Mouse (Mus musculus): ENCODE measurements around the gene Eif3l.

DNA sequence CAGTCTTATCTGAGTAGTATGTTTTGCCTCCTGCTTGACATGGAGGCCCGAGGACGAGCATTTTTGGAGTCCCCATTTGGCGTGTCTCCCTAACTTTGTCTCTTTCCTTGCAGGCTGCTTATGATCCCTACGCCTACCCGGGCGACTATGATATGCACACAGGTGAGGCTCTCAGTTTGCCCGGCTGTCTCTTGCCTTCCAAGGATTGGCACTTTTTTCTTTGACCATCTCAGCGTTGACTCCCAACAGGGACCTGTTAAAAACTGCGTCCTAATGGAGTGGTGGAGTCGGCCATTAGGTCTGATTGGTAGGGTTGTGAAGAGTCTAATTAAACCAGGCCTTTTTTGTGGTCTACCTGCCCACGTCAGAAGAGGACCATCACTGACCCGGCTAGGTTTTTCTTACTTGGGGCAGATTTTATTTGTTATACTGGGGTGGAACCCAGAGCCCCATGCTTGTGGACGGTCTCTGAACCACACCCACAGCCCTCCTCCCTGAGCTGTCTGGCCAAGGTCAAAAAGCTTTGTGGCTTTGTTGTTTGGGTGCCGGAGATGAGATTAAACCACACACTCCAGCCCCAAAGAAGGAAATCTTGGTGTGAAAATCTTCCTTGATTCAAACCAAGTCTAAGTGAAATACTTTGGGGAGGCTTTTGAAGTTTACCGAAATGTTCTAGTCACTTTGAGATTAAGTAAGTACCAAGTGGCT, 833 bp downstream of the Eif3l start:
- TF ChIP-seq FLI1 (IDR thresholded peaks at IDR 0.05; ENCODE audit: low read length): no peak
- no peak for TF ChIP-seq GATA1 (IDR thresholded peaks at IDR 0.05; ENCODE audit: borderline replicate concordance, low read length)

Data from megakaryocyte, embryonic 14.5 days (primary cell).